Mouse (Mus musculus) heart, embryonic 15.5 days (tissue): Measurements from ENCODE around the gene Myh15. TPM values are rescaled to one million over a fixed set of nuclear protein-coding genes. Genes with fewer than 3 reads are reported as not detected.

ENCODE experiments used
- polyA plus RNA-seq: library from polyadenylated mRNA; unstranded; fragments of >200 nt; fragmentation: Nextera tagmentation; extraction: Ambion mirVana; gene quantifications from 2 replicates; pipeline ENCODE4 v1.2.1, GENCODE M21; 2015

Myh15 gene
- polyA plus RNA-seq, 1 experiment from 2014 or later: not detected

Other genes starting within 250 kb of the Myh15 start
- gene Retnlb, start 240.6 kb upstream of the Myh15 start, polyA plus RNA-seq: not detected in 2 replicates
- gene Retnla, start 214.9 kb upstream of the Myh15 start, polyA plus RNA-seq: 0.23 and 1.2 TPM in 2 replicates
- 1.1 TPM in 2 replicates for gene Retnlg, start 184.9 kb upstream of the Myh15 start, polyA plus RNA-seq
- 14.9 and 15.4 TPM in 2 replicates for gene Dzip3, start 63.3 kb upstream of the Myh15 start, polyA plus RNA-seq
- 18.2 and 19.3 TPM in 2 replicates for gene Cip2a, start 63.3 kb upstream of the Myh15 start, polyA plus RNA-seq